Mouse (Mus musculus) limb, embryonic 15.5 days (tissue): ENCODE data around the gene Olfr1057. TPM values are rescaled to one million over a fixed set of nuclear protein-coding genes. Genes with fewer than 3 reads are reported as not detected.
"Not testable (repeated sequence)": the region's sequence is repeated elsewhere in the genome, so short reads cannot be mapped to it uniquely, and the experiment has no call there.

Experiments used
- ATAC-seq: fragments of 200-750 bp; cut with Nextera tagmentation; 2 replicates; pipeline ENCODE4 v1.8.0; 2017; ENCODE audit warnings: low read depth, moderate TSS enrichment; ENCODE audit not compliant: insufficient number of reproducible peaks, low FRiP score, low TSS enrichment
- H3K27ac ChIP-seq: fragments of 300-500 bp; sonication (generic); 2 replicates; pipeline ENCODE4 v1.5.1; 2015; ENCODE audit warnings: moderate library complexity, mild to moderate bottlenecking, inconsistent platforms
- H3K27me3 ChIP-seq: fragments of 300-500 bp; sonication (generic); 2 replicates; pipeline ENCODE4 v1.6.1; 2015; ENCODE audit warnings: inconsistent platforms
- H3K36me3 ChIP-seq: fragments of 300-500 bp; sonication (generic); 2 replicates; pipeline ENCODE4 v1.6.1; 2015; ENCODE audit warnings: inconsistent platforms
- H3K4me1 ChIP-seq: fragments of 300-500 bp; sonication (generic); 2 replicates; pipeline ENCODE4 v1.6.1; 2015; ENCODE audit warnings: inconsistent platforms
- H3K4me2 ChIP-seq: fragments of 300-500 bp; sonication (generic); 2 replicates; pipeline ENCODE4 v1.6.1; 2015; ENCODE audit warnings: mild to moderate bottlenecking, inconsistent platforms
- H3K4me3 ChIP-seq: fragments of 300-500 bp; sonication (generic); 2 replicates; pipeline ENCODE4 v1.5.1; 2015; ENCODE audit warnings: mild to moderate bottlenecking, inconsistent platforms
- H3K9ac ChIP-seq: fragments of 300-500 bp; sonication (generic); 2 replicates; pipeline ENCODE4 v1.6.1; 2015; ENCODE audit warnings: inconsistent platforms
- H3K9me3 ChIP-seq: fragments of 300-500 bp; sonication (generic); 2 replicates; pipeline ENCODE4 v1.6.1; 2016; ENCODE audit warnings: inconsistent platforms
- WGBS: fragments of 180-500 bp; shearing (Covaris S2); methylation state at CpG from one replicate; pipeline ENCODE4 v1.1.7; 2015; 5-methylcytosine and 5-hydroxymethylcytosine counted together
- polyA plus RNA-seq: library from polyadenylated mRNA; unstranded; fragments of >200 nt; fragmentation: Nextera tagmentation; extraction: Ambion mirVana; gene quantifications from 2 replicates; pipeline ENCODE4 v1.2.1, GENCODE M21; 2015

Olfr1057 gene
- not detected in 2 replicates for polyA plus RNA-seq

GRCm38 (mm10) chr2:86378293-86378692, at the start of gene Olfr1057:
TSS of gene Olfr1057 (minus strand) at chr2:86378393.
- no peaks in the 10 kb centered on the region for H3K27me3 ChIP-seq
- H3K9ac ChIP-seq: no peak within 1 kb of the TSS
- no peak within 1 kb of the TSS for H3K4me3 ChIP-seq
- no peak for ATAC-seq
- no peak within 1 kb of the TSS for H3K27ac ChIP-seq
- no peak within 1 kb of the TSS for H3K4me2 ChIP-seq
- H3K4me1 ChIP-seq: no peaks in the 10 kb centered on the region
- no peaks in the 10 kb centered on the region for H3K36me3 ChIP-seq
- no peaks in the 10 kb centered on the region for H3K9me3 ChIP-seq

DNA sequence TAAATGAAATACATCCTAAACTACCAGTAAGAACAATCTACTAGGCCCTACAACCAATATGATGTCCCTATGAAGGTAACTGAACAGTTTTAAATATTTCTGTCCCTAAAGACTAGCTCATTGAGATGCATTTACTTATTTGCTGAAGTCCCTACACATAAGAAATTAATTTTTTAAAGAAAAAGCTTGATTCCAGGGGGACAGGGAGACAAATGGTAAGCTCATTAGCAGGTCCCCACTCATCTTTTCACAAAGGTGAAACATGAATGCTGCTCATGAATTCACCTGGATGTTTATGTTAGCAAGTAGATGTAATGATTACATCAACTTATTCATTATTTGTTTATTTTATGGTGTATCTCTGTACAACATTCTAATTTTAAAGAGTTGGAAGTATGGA, 48.5 kb upstream of the Olfr1057 start, which contains the start of gene Olfr1062:
Gene Olfr1062 (minus strand): TSS at position 101 of the 400 bp plus-strand sequence.
- not testable (repeated sequence) for H3K27me3 ChIP-seq, H3K9me3 ChIP-seq, H3K36me3 ChIP-seq, ATAC-seq, H3K4me2 ChIP-seq, H3K4me1 ChIP-seq, H3K9ac ChIP-seq, H3K27ac ChIP-seq, H3K4me3 ChIP-seq

GRCm38 (mm10) chr2:86413950-86414349, 35.8 kb upstream of the Olfr1057 start, which contains the start of gene Olfr1061:
TSS of gene Olfr1061 (minus strand) at chr2:86414050.
- H3K27me3 ChIP-seq: no peaks in the 10 kb centered on the region
- WGBS: 76% methylated on average over 1 of the region's 1 CpGs

GRCm38 (mm10) chr2:86395114-86395513, 16.9 kb upstream of the Olfr1057 start:
- Histone ChIP-seq H3K27me3 (no peaks in the 10 kb centered on the region), H3K4me2 (no peak overlapping the region), H3K4me1 (no peaks in the 10 kb centered on the region), H3K27ac (no peak overlapping the region), H3K4me3 (no peak overlapping the region), H3K36me3 (no peaks in the 10 kb centered on the region), H3K9ac (no peak overlapping the region), H3K9me3 (no peaks in the 10 kb centered on the region)
- WGBS: 75% methylated on average over 2 of the region's 2 CpGs
- no peak for ATAC-seq

More at GRCm38 (mm10) chr2:86413950-86414349, 35.8 kb upstream of the Olfr1057 start, which contains the start of gene Olfr1061:
- Histone ChIP-seq H3K36me3 (no peaks in the 10 kb centered on the region), H3K4me2 (no peak within 1 kb of the TSS), H3K9ac (no peak within 1 kb of the TSS), H3K4me1 (no peaks in the 10 kb centered on the region), H3K4me3 (no peak within 1 kb of the TSS), H3K27ac (no peak within 1 kb of the TSS), H3K9me3 (no peaks in the 10 kb centered on the region)
- ATAC-seq: no peak

GRCm38 (mm10) chr2:86388461-86388860, 10.3 kb upstream of the Olfr1057 start, which contains the start of gene Olfr1058:
TSS of gene Olfr1058 (minus strand) at chr2:86388561.
- not testable (repeated sequence) for H3K4me2 ChIP-seq, H3K27ac ChIP-seq, H3K4me3 ChIP-seq, H3K4me1 ChIP-seq, H3K36me3 ChIP-seq, ATAC-seq, H3K27me3 ChIP-seq, H3K9me3 ChIP-seq, H3K9ac ChIP-seq

GRCm38 (mm10) chr2:86366342-86366741, 11.9 kb downstream of the Olfr1057 start:
- 83% methylated on average over 1 of the region's 6 CpGs for WGBS
- not testable (repeated sequence) for ATAC-seq, H3K27ac ChIP-seq, H3K27me3 ChIP-seq, H3K9ac ChIP-seq, H3K36me3 ChIP-seq, H3K9me3 ChIP-seq, H3K4me1 ChIP-seq, H3K4me2 ChIP-seq, H3K4me3 ChIP-seq

GRCm38 (mm10) chr2:86362369-86362768, 15.8 kb downstream of the Olfr1057 start, which contains the start of gene Olfr1056:
TSS of gene Olfr1056 (minus strand) at chr2:86362469.
- Histone ChIP-seq H3K4me1 (no peaks in the 10 kb centered on the region), H3K4me2 (no peak within 1 kb of the TSS), H3K27ac (no peak within 1 kb of the TSS), H3K4me3 (no peak within 1 kb of the TSS), H3K36me3 (no peaks in the 10 kb centered on the region), H3K9ac (no peak within 1 kb of the TSS), H3K9me3 (no peaks in the 10 kb centered on the region), H3K27me3 (no peaks in the 10 kb centered on the region)
- ATAC-seq: no peak

- not testable (repeated sequence) for H3K9ac ChIP-seq, H3K4me1 ChIP-seq, H3K27ac ChIP-seq, H3K4me2 ChIP-seq, H3K9me3 ChIP-seq, H3K4me3 ChIP-seq, ATAC-seq, H3K36me3 ChIP-seq, H3K27me3 ChIP-seq
- 94% methylated on average over 1 of the region's 1 CpGs for WGBS
These were observed 26.4 kb downstream of the Olfr1057 start for GRCm38 (mm10) chr2:86351751-86352150.

- no peak within 1 kb of the TSS for H3K4me2 ChIP-seq
- H3K27me3 ChIP-seq: no peaks in the 10 kb centered on the region
- no peak within 1 kb of the TSS for H3K9ac ChIP-seq
- H3K4me3 ChIP-seq: no peak within 1 kb of the TSS
- 85% methylated on average over 5 of the region's 5 CpGs for WGBS
- ATAC-seq: no peak
- no peak within 1 kb of the TSS for H3K27ac ChIP-seq
- no peaks in the 10 kb centered on the region for H3K36me3 ChIP-seq
- H3K9me3 ChIP-seq: no peaks in the 10 kb centered on the region
- H3K4me1 ChIP-seq: no peaks in the 10 kb centered on the region
These were observed 28.0 kb downstream of the Olfr1057 start, which contains the start of gene Olfr1055 for GRCm38 (mm10) chr2:86350184-86350583. TSS of gene Olfr1055 (minus strand) at chr2:86350284.

DNA sequence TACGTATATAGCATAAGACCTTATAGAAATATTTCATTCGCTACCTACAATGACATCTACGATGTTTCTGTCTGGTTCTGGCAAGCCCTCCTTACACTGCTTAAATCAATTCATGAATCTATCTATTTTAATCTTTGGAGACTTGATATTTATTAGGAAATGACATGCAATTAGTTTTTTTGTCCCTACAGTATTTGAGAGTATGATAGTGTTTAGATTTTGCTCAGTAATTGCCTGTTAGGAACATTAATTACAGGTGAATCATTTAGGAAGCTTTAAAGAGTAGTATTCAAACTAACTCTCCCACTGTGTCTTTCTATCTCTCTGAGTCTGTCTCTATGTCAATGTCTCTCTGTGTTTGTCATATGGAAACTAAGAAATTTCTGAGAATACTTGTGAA, 42.9 kb downstream of the Olfr1057 start, which contains the start of gene Olfr1054:
Gene Olfr1054 (minus strand): TSS at position 101 of the 400 bp plus-strand sequence.
- Histone ChIP-seq H3K4me2 (no peak within 1 kb of the TSS), H3K9me3 (no peaks in the 10 kb centered on the region), H3K4me1 (no peaks in the 10 kb centered on the region), H3K36me3 (no peaks in the 10 kb centered on the region), H3K9ac (no peak within 1 kb of the TSS), H3K27me3 (no peaks in the 10 kb centered on the region), H3K27ac (no peak within 1 kb of the TSS), H3K4me3 (no peak within 1 kb of the TSS)
- no peak for ATAC-seq
- WGBS: 82% methylated on average over 3 of the region's 3 CpGs

Other genes starting within 250 kb of the Olfr1057 start
- not detected in 2 replicates for gene Olfr1039, start 242.5 kb downstream of the Olfr1057 start, polyA plus RNA-seq
- gene Olfr1040, start 231.7 kb downstream of the Olfr1057 start, polyA plus RNA-seq: not detected in 2 replicates
- gene Olfr1042, start 216.6 kb downstream of the Olfr1057 start, polyA plus RNA-seq: not detected in 2 replicates
- not detected in 2 replicates for gene Olfr1043, start 210.9 kb downstream of the Olfr1057 start, polyA plus RNA-seq
- not detected in 2 replicates for gene Olfr1044, start 200.6 kb downstream of the Olfr1057 start, polyA plus RNA-seq
- gene Olfr52, start 192.7 kb downstream of the Olfr1057 start, polyA plus RNA-seq: not detected in 2 replicates
- not detected in 2 replicates for gene Olfr1045, start 175.4 kb downstream of the Olfr1057 start, polyA plus RNA-seq
- gene Olfr1046, start 159.1 kb downstream of the Olfr1057 start, polyA plus RNA-seq: not detected in 2 replicates
- gene Olfr1047, start 147.0 kb downstream of the Olfr1057 start, polyA plus RNA-seq: not detected in 2 replicates
- not detected in 2 replicates for gene Olfr1048, start 138.1 kb downstream of the Olfr1057 start, polyA plus RNA-seq
- gene Olfr1049, start 120.1 kb downstream of the Olfr1057 start, polyA plus RNA-seq: not detected in 2 replicates
- gene Olfr1051, start 99.3 kb downstream of the Olfr1057 start, polyA plus RNA-seq: not detected in 2 replicates
- gene Olfr1052, start 85.9 kb downstream of the Olfr1057 start, polyA plus RNA-seq: not detected in 2 replicates
- gene Olfr1053, start 63.1 kb downstream of the Olfr1057 start, polyA plus RNA-seq: not detected in 2 replicates
- gene Olfr1054, start 43.0 kb downstream of the Olfr1057 start, polyA plus RNA-seq: not detected in 2 replicates
- gene Olfr1055, start 28.1 kb downstream of the Olfr1057 start, polyA plus RNA-seq: not detected in 2 replicates
- not detected in 2 replicates for gene Olfr1056, start 15.9 kb downstream of the Olfr1057 start, polyA plus RNA-seq
- not detected in 2 replicates for gene Olfr1058, start 10.2 kb upstream of the Olfr1057 start, polyA plus RNA-seq
- gene Olfr1061, start 35.7 kb upstream of the Olfr1057 start, polyA plus RNA-seq: not detected in 2 replicates
- not detected in 2 replicates for gene Olfr1062, start 48.4 kb upstream of the Olfr1057 start, polyA plus RNA-seq
- gene Olfr1065, start 72.2 kb upstream of the Olfr1057 start, polyA plus RNA-seq: not detected in 2 replicates
- not detected in 2 replicates for gene Olfr1066, start 77.9 kb upstream of the Olfr1057 start, polyA plus RNA-seq
- not detected in 2 replicates for gene Olfr228, start 109.0 kb upstream of the Olfr1057 start, polyA plus RNA-seq
- gene Olfr1076, start 130.1 kb upstream of the Olfr1057 start, polyA plus RNA-seq: not detected in 2 replicates
- not detected in 2 replicates for gene Olfr1079, start 164.1 kb upstream of the Olfr1057 start, polyA plus RNA-seq
- gene Olfr1080, start 179.8 kb upstream of the Olfr1057 start, polyA plus RNA-seq: not detected in 2 replicates
- gene Olfr1082, start 220.6 kb upstream of the Olfr1057 start, polyA plus RNA-seq: not detected in 2 replicates